In the genomic region with DNA sequence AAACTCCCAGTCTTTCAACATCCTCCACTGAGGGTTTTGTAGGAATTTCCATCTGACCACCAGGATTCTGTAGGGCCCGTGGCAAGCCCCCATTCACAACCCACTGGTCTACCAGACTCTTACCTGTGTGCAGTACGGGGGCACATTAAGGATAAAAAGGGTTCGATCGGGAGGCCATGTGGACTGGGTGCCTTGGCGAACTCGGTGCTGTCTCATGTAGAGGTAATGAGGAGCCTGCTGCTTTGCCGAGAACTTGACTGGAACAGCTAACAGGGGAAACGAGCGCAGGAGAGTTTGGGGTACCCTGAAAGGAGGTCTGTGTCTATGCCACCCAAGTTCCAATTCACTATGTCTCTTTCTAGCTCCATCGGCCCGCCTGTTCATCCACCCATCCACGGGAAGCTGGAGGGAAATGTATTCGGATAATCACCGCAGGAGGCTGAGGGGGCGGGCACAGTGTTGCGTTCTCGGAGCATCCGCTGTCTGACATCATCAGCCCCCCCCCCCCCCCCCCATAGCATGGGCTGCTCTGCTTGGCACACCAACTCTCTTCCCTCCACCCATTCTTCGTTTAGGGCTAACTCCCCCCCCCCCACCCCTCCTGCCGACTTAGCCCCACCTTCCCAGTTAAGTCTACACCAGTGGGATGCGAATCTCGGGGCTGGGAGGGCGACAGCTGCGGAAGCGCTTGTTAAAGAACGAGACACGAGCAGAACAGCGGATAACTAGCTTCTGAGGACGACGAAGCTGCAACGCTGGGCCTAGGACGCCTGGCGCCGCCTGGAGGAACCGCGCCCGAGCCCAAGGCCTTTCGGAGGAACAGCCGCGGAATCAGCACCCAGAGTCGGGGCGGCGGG, we compare ENCODE assay signal across 8 mouse cellular contexts. TPM values are rescaled to one million over a fixed set of nuclear protein-coding genes. Genes with fewer than 3 reads are reported as not detected.
DNase-seq lines count a peak whose midpoint lies in the region; ATAC-seq and TF ChIP-seq lines count a peak whose summit lies in the region.

No protein-coding gene starts in this region.

- peak; percentile 28 for DNase-seq in kidney, adult 18-20 months
- DNase-seq in kidney, adult 8-10 months: no peak
- DNase-seq in cerebellum, adult 11-12 months: peak; percentile 52
- no peak for DNase-seq in liver, adult 2 months (ENCODE audit: extremely low read depth, low read depth, low spot score)
- DNase-seq in midbrain, postnatal 0 days (ENCODE audit: low spot score): peak; percentile 69
- peak; percentile 50 for DNase-seq in testis, postnatal 14 days (ENCODE audit: low spot score)

- H3K4me1 ChIP-seq in forebrain, embryonic 15.5 days: peaks cover 27% of the 10 kb centered on the region
- H3K4me1 ChIP-seq in intestine, embryonic 15.5 days (replicated peaks): peaks cover 8% of the 10 kb centered on the region
- peaks cover 5% of the 10 kb centered on the region; the same call in 1 of the 2 replicates for H3K4me1 ChIP-seq in liver, adult 2 months (ENCODE audit: control insufficient read depth, insufficient read depth, low read length)
- H3K4me1 ChIP-seq in midbrain, postnatal 0 days (ENCODE audit: insufficient read depth, low read length): no peaks in the 10 kb centered on the region; the same call in 1 of the 2 replicates

- peak overlapping the region; percentile 59 for H3K4me2 ChIP-seq in forebrain, embryonic 15.5 days (replicated peaks)
- H3K4me2 ChIP-seq in intestine, embryonic 15.5 days (replicated peaks): peak overlapping the region; percentile 76
- peak overlapping the region; percentile 66 for H3K4me2 ChIP-seq in midbrain, postnatal 0 days (ENCODE audit: low read depth, low read length, poor library complexity, severe bottlenecking)

- no peaks in the 10 kb centered on the region for H3K9me3 ChIP-seq in forebrain, embryonic 15.5 days
- H3K9me3 ChIP-seq in intestine, embryonic 15.5 days: no peaks in the 10 kb centered on the region
- no peaks in the 10 kb centered on the region for H3K9me3 ChIP-seq in midbrain, postnatal 0 days (ENCODE audit: low read length)

- H3K79me2 ChIP-seq in liver, adult 2 months (ENCODE audit: control insufficient read depth, insufficient read depth, low read length): peaks cover 9% of the 10 kb centered on the region; the same call in 1 of the 2 replicates

- no peaks in the 10 kb centered on the region for H3K27me3 ChIP-seq in forebrain, embryonic 15.5 days
- no peaks in the 10 kb centered on the region for H3K27me3 ChIP-seq in intestine, embryonic 15.5 days (replicated peaks)
- H3K27me3 ChIP-seq in liver, adult 2 months (ENCODE audit: control insufficient read depth, insufficient read depth, low read length): no peaks in the 10 kb centered on the region
- H3K27me3 ChIP-seq in midbrain, postnatal 0 days (ENCODE audit: insufficient read depth, low read length): no peaks in the 10 kb centered on the region

- H3K27ac ChIP-seq in forebrain, embryonic 15.5 days (replicated peaks): peak overlapping the region; percentile 92
- peak overlapping the region; percentile 80 for H3K27ac ChIP-seq in intestine, embryonic 15.5 days
- H3K27ac ChIP-seq in liver, adult 2 months (replicated peaks; ENCODE audit: insufficient read depth, low read depth, low read length): peak overlapping the region; percentile 56
- peak overlapping the region; percentile 87 for H3K27ac ChIP-seq in midbrain, postnatal 0 days (ENCODE audit: low read depth, low read length)

- ATAC-seq in forebrain, embryonic 15.5 days (replicated peaks): peak; percentile 62
- ATAC-seq in intestine, embryonic 15.5 days: peak; percentile 61
- peak; percentile 58 for ATAC-seq in midbrain, postnatal 0 days (ENCODE audit: low FRiP score)

- H3K36me3 ChIP-seq in forebrain, embryonic 15.5 days: peaks cover 42% of the 10 kb centered on the region
- peaks cover 29% of the 10 kb centered on the region for H3K36me3 ChIP-seq in intestine, embryonic 15.5 days
- H3K36me3 ChIP-seq in liver, adult 2 months (ENCODE audit: control insufficient read depth, insufficient read depth, low read length): peaks cover 2% of the 10 kb centered on the region
- peaks cover 36% of the 10 kb centered on the region for H3K36me3 ChIP-seq in midbrain, postnatal 0 days (ENCODE audit: insufficient read depth, low read length)

- H3K4me3 ChIP-seq in forebrain, embryonic 15.5 days: peak overlapping the region; percentile 95
- peak overlapping the region; percentile 92 for H3K4me3 ChIP-seq in intestine, embryonic 15.5 days (replicated peaks)
- H3K4me3 ChIP-seq in liver, adult 2 months (ENCODE audit: insufficient read depth, low read depth, low read length): peak overlapping the region; percentile 100
- peak overlapping the region; percentile 85 for H3K4me3 ChIP-seq in midbrain, postnatal 0 days (ENCODE audit: low read depth, low read length)

- TF ChIP-seq CTCF in liver, adult 2 months (IDR thresholded peaks at IDR 0.05; ENCODE audit: low read depth, low read length): no peak
- TF ChIP-seq CTCF in midbrain, postnatal 0 days (IDR thresholded peaks at IDR 0.05): peak; percentile 46

- H3K9ac ChIP-seq in forebrain, embryonic 15.5 days (replicated peaks): peak overlapping the region; percentile 69
- peak overlapping the region; percentile 81 for H3K9ac ChIP-seq in intestine, embryonic 15.5 days
- H3K9ac ChIP-seq in liver, adult 2 months (ENCODE audit: low read depth, low read length): peak overlapping the region; percentile 97
- peak overlapping the region; percentile 77 for H3K9ac ChIP-seq in midbrain, postnatal 0 days (replicated peaks; ENCODE audit: low read length, poor library complexity, severe bottlenecking)

- 3% methylated on average over 42 of the region's 43 CpGs for WGBS in forebrain, embryonic 15.5 days
- 3% methylated on average over 39 of the region's 43 CpGs for WGBS in intestine, embryonic 15.5 days
- WGBS in liver, adult 2 months: 4% methylated on average over 43 of the region's 43 CpGs
- 3% methylated on average over 43 of the region's 43 CpGs for WGBS in midbrain, postnatal 0 days

- no peak for TF ChIP-seq POLR2A in liver, adult 2 months (IDR thresholded peaks at IDR 0.05; ENCODE audit: extremely low read depth, insufficient read depth, low read length)

RNA-seq across cellular contexts. Expression of gene Rrp7a, which starts 0.7 kb away (rescaled TPM):
- polyA plus RNA-seq in forebrain, embryonic 15.5 days (2015; fragmentation: Nextera tagmentation; extraction: Ambion mirVana): 72.4 and 72.9 TPM in 2 replicates
- 64.0 and 66.7 TPM in 2 replicates for polyA plus RNA-seq in intestine, embryonic 15.5 days (2015; fragmentation: Nextera tagmentation; extraction: Ambion mirVana)
- total RNA-seq in liver, adult 2 months (2014; rRNA removed): 9.1 and 19.3 TPM in 2 replicates
- polyA plus RNA-seq in liver, adult 2 months (2012; rRNA removed): 44.1 and 44.7 TPM in 2 replicates
- total RNA-seq in midbrain, postnatal 0 days (2014; rRNA removed): 171 and 228 TPM in 2 replicates
- polyA plus RNA-seq in midbrain, postnatal 0 days (2015; fragmentation: Nextera tagmentation; extraction: Ambion mirVana): 92.7 and 95.2 TPM in 2 replicates

RNA-seq across cellular contexts. Expression of gene Poldip3, which starts 27.2 kb away (rescaled TPM):
- polyA plus RNA-seq in forebrain, embryonic 15.5 days (2015; fragmentation: Nextera tagmentation; extraction: Ambion mirVana): 157 and 159 TPM in 2 replicates
- 108 and 109 TPM in 2 replicates for polyA plus RNA-seq in intestine, embryonic 15.5 days (2015; fragmentation: Nextera tagmentation; extraction: Ambion mirVana)
- 21.6 and 24.8 TPM in 2 replicates for total RNA-seq in liver, adult 2 months (2014; rRNA removed)
- 25.5 and 34.6 TPM in 2 replicates for polyA plus RNA-seq in liver, adult 2 months (2012; rRNA removed)
- 93.3 and 114 TPM in 2 replicates for total RNA-seq in midbrain, postnatal 0 days (2014; rRNA removed)
- 108 and 110 TPM in 2 replicates for polyA plus RNA-seq in midbrain, postnatal 0 days (2015; fragmentation: Nextera tagmentation; extraction: Ambion mirVana)

RNA-seq across cellular contexts. Expression of gene Serhl, which starts 32.6 kb away (rescaled TPM):
- polyA plus RNA-seq in forebrain, embryonic 15.5 days (2015; fragmentation: Nextera tagmentation; extraction: Ambion mirVana): 31.3 and 35.9 TPM in 2 replicates
- 56.3 and 61.7 TPM in 2 replicates for polyA plus RNA-seq in intestine, embryonic 15.5 days (2015; fragmentation: Nextera tagmentation; extraction: Ambion mirVana)
- 51.6 and 58.1 TPM in 2 replicates for total RNA-seq in liver, adult 2 months (2014; rRNA removed)
- 59.6 and 80.6 TPM in 2 replicates for polyA plus RNA-seq in liver, adult 2 months (2012; rRNA removed)
- total RNA-seq in midbrain, postnatal 0 days (2014; rRNA removed): 4.2 and 6.7 TPM in 2 replicates
- 38.5 and 40.0 TPM in 2 replicates for polyA plus RNA-seq in midbrain, postnatal 0 days (2015; fragmentation: Nextera tagmentation; extraction: Ambion mirVana)

RNA-seq across cellular contexts. Expression of gene Cyb5r3, which starts 50.5 kb away (rescaled TPM):
- polyA plus RNA-seq in forebrain, embryonic 15.5 days (2015; fragmentation: Nextera tagmentation; extraction: Ambion mirVana): 85.3 and 92.8 TPM in 2 replicates
- polyA plus RNA-seq in intestine, embryonic 15.5 days (2015; fragmentation: Nextera tagmentation; extraction: Ambion mirVana): 176 and 218 TPM in 2 replicates
- 155 TPM in 2 replicates for total RNA-seq in liver, adult 2 months (2014; rRNA removed)
- 424 and 500 TPM in 2 replicates for polyA plus RNA-seq in liver, adult 2 months (2012; rRNA removed)
- total RNA-seq in midbrain, postnatal 0 days (2014; rRNA removed): 76.8 and 86.5 TPM in 2 replicates
- polyA plus RNA-seq in midbrain, postnatal 0 days (2015; fragmentation: Nextera tagmentation; extraction: Ambion mirVana): 127 and 146 TPM in 2 replicates

Comparison
In these comparisons a context has a peak if more than half of its experiments do, and no peak if none do; other contexts are left out.
1. DNase-seq: peak in kidney, adult 18-20 months (single experiment), cerebellum, adult 11-12 months (single experiment), midbrain, postnatal 0 days (single experiment) and testis, postnatal 14 days (single experiment); none in kidney, adult 8-10 months (0 of 2) and liver, adult 2 months (single experiment).
2. Peak in every context shown above with its lines, with median percentiles within 50 percentile points of each other: ATAC-seq, H3K27ac ChIP-seq, H3K4me2 ChIP-seq, H3K4me3 ChIP-seq and H3K9ac ChIP-seq.